Mouse (Mus musculus) midbrain, embryonic 12.5 days (tissue): ENCODE results near the gene Smg9. TPM values are rescaled to one million over a fixed set of nuclear protein-coding genes. Genes with fewer than 3 reads are reported as not detected.
A peak's percentile ranks its signal among the peaks of the same experiment; 100 is the strongest.

ENCODE experiments used
- ATAC-seq: fragments of 200-750 bp; cut with Nextera tagmentation; 2 replicates; pipeline ENCODE4 v1.8.0; 2017; ENCODE audit warnings: low read depth, moderate TSS enrichment, moderate library complexity; ENCODE audit not compliant: low FRiP score
- H3K27ac ChIP-seq: fragments of 300-500 bp; sonication (generic); replicated peaks from 2 replicates; pipeline ENCODE4 v1.5.1; 2016; ENCODE audit warnings: mild to moderate bottlenecking
- H3K27me3 ChIP-seq: fragments of 300-500 bp; sonication (generic); 2 replicates; pipeline ENCODE4 v1.6.1; 2016; ENCODE audit warnings: mild to moderate bottlenecking
- H3K36me3 ChIP-seq: fragments of 300-500 bp; sonication (generic); 2 replicates; pipeline ENCODE4 v1.6.1; 2016
- H3K4me1 ChIP-seq: fragments of 300-500 bp; sonication (generic); 2 replicates; pipeline ENCODE4 v1.6.1; 2016
- H3K4me2 ChIP-seq: fragments of 300-500 bp; sonication (generic); replicated peaks from 2 replicates; pipeline ENCODE4 v1.6.1; 2016; ENCODE audit warnings: mild to moderate bottlenecking, moderate library complexity
- H3K4me3 ChIP-seq: fragments of 300-500 bp; sonication (generic); 2 replicates; pipeline ENCODE4 v1.5.1; 2016; ENCODE audit warnings: mild to moderate bottlenecking
- H3K9ac ChIP-seq: fragments of 300-500 bp; sonication (generic); replicated peaks from 2 replicates; pipeline ENCODE4 v1.6.1; 2016; ENCODE audit warnings: mild to moderate bottlenecking, moderate library complexity
- H3K9me3 ChIP-seq: fragments of 300-500 bp; sonication (generic); 2 replicates; pipeline ENCODE4 v1.6.1; 2016; ENCODE audit warnings: mild to moderate bottlenecking
- WGBS: fragments of 180-500 bp; shearing (Covaris S2); methylation state at CpG from one replicate; pipeline ENCODE4 v1.1.7; 2016; 5-methylcytosine and 5-hydroxymethylcytosine counted together
- polyA plus RNA-seq: library from polyadenylated mRNA; unstranded; fragments of >200 nt; fragmentation: Nextera tagmentation; extraction: Ambion mirVana; gene quantifications from 2 replicates; pipeline ENCODE4 v1.2.1, GENCODE M21; 2016

Smg9 gene
- polyA plus RNA-seq, 1 experiment from 2014 or later: 32.4 TPM

GRCm38 (mm10) chr7:24419579-24419978 is 20.2 kb downstream of the Smg9 start:
- Histone ChIP-seq H3K27ac (peak overlapping the region; percentile 56; the same call in 1 of the 2 replicates), H3K27me3 (no peaks in the 10 kb centered on the region), H3K4me1 (peaks cover 18% of the 10 kb centered on the region), H3K4me2 (no peak overlapping the region; the same call in 1 of the 2 replicates), H3K4me3 (no peak overlapping the region), H3K36me3 (peaks cover 33% of the 10 kb centered on the region; the same call in 1 of the 2 replicates), H3K9me3 (no peaks in the 10 kb centered on the region), H3K9ac (no peak overlapping the region)
- peak; percentile 57 for ATAC-seq
- 39% methylated on average over 8 of the region's 8 CpGs for WGBS

- H3K9ac ChIP-seq: no peak overlapping the region
- no peaks in the 10 kb centered on the region for H3K9me3 ChIP-seq
- peaks cover 25% of the 10 kb centered on the region; the same call in 1 of the 2 replicates for H3K36me3 ChIP-seq
- no peak overlapping the region for H3K4me3 ChIP-seq
- no peak overlapping the region for H3K4me2 ChIP-seq
- 66% methylated on average over 7 of the region's 7 CpGs for WGBS
- H3K27me3 ChIP-seq: no peaks in the 10 kb centered on the region
- peak; percentile 31; the same call in 1 of the 2 replicates for ATAC-seq
- H3K4me1 ChIP-seq: peaks cover 18% of the 10 kb centered on the region
- peak overlapping the region; percentile 11; the same call in 1 of the 2 replicates for H3K27ac ChIP-seq
These were observed 22.2 kb downstream of the Smg9 start for GRCm38 (mm10) chr7:24421648-24422047.

- Histone ChIP-seq H3K27me3 (no peaks in the 10 kb centered on the region), H3K4me3 (no peak overlapping the region), H3K9ac (no peak overlapping the region), H3K36me3 (peaks cover 21% of the 10 kb centered on the region; the same call in 1 of the 2 replicates), H3K9me3 (no peaks in the 10 kb centered on the region), H3K4me2 (no peak overlapping the region), H3K27ac (peak overlapping the region; percentile 11), H3K4me1 (peaks cover 18% of the 10 kb centered on the region)
- WGBS: 69% methylated on average over 8 of the region's 8 CpGs
- ATAC-seq: no peak
These were observed 22.8 kb downstream of the Smg9 start for GRCm38 (mm10) chr7:24422251-24422650.

- 88% methylated on average over 15 of the region's 15 CpGs for WGBS
These were observed 23.8 kb downstream of the Smg9 start for GRCm38 (mm10) chr7:24423107-24423763.

GRCm38 (mm10) chr7:24423956-24424732 is 24.7 kb downstream of the Smg9 start:
- Histone ChIP-seq H3K36me3 (peaks cover 20% of the 10 kb centered on the region; the same call in 1 of the 2 replicates), H3K27me3 (no peaks in the 10 kb centered on the region), H3K4me1 (peaks cover 15% of the 10 kb centered on the region), H3K27ac (no peak overlapping the region), H3K9me3 (no peaks in the 10 kb centered on the region), H3K4me2 (no peak overlapping the region), H3K9ac (no peak overlapping the region; the same call in 1 of the 2 replicates), H3K4me3 (no peak overlapping the region)
- no peak for ATAC-seq
- 87% methylated on average over 12 of the region's 12 CpGs for WGBS

More at GRCm38 (mm10) chr7:24423107-24423763, 23.8 kb downstream of the Smg9 start:
- Histone ChIP-seq H3K36me3 (peaks cover 20% of the 10 kb centered on the region; the same call in 1 of the 2 replicates), H3K4me2 (no peak overlapping the region), H3K27ac (no peak overlapping the region), H3K4me1 (peaks cover 18% of the 10 kb centered on the region), H3K4me3 (no peak overlapping the region), H3K27me3 (no peaks in the 10 kb centered on the region), H3K9me3 (no peaks in the 10 kb centered on the region), H3K9ac (no peak overlapping the region)
- no peak for ATAC-seq

- no peak for ATAC-seq
- H3K36me3 ChIP-seq: peaks cover 10% of the 10 kb centered on the region; the same call in 1 of the 2 replicates
- 85% methylated on average over 9 of the region's 9 CpGs for WGBS
- H3K27me3 ChIP-seq: no peaks in the 10 kb centered on the region
- H3K9me3 ChIP-seq: no peaks in the 10 kb centered on the region
- H3K9ac ChIP-seq: no peak overlapping the region
- H3K27ac ChIP-seq: no peak overlapping the region
- no peak overlapping the region for H3K4me2 ChIP-seq
- H3K4me1 ChIP-seq: peaks cover 4% of the 10 kb centered on the region; the same call in 1 of the 2 replicates
- no peak overlapping the region for H3K4me3 ChIP-seq
These were observed 26.5 kb downstream of the Smg9 start for GRCm38 (mm10) chr7:24425919-24426318.

- Histone ChIP-seq H3K4me2 (no peak overlapping the region), H3K27me3 (0 out of 2 replicates have a peak, but pooled peaks cover under 1% of the 10 kb centered on the region), H3K9ac (no peak overlapping the region), H3K4me1 (peaks cover 2% of the 10 kb centered on the region; the same call in 1 of the 2 replicates), H3K4me3 (no peak overlapping the region), H3K36me3 (0 out of 2 replicates have a peak, but pooled peaks cover 3% of the 10 kb centered on the region), H3K27ac (no peak overlapping the region), H3K9me3 (no peaks in the 10 kb centered on the region)
- ATAC-seq: no peak
- WGBS: 92% methylated on average over 8 of the region's 8 CpGs
These were observed 27.7 kb downstream of the Smg9 start for GRCm38 (mm10) chr7:24427168-24427567.

- WGBS: 82% methylated on average over 5 of the region's 5 CpGs
- no peaks in the 10 kb centered on the region for H3K4me1 ChIP-seq
- peaks cover 10% of the 10 kb centered on the region; the same call in 1 of the 2 replicates for H3K27me3 ChIP-seq
- no peak overlapping the region for H3K4me2 ChIP-seq
- H3K9ac ChIP-seq: no peak overlapping the region
- peaks cover 7% of the 10 kb centered on the region for H3K9me3 ChIP-seq
- no peaks in the 10 kb centered on the region for H3K36me3 ChIP-seq
- ATAC-seq: no peak
- H3K27ac ChIP-seq: no peak overlapping the region
- H3K4me3 ChIP-seq: no peak overlapping the region
These were observed 29.3 kb downstream of the Smg9 start for GRCm38 (mm10) chr7:24428725-24429124.

GRCm38 (mm10) chr7:24429413-24430112 is 30.1 kb downstream of the Smg9 start:
- 80% methylated on average over 16 of the region's 16 CpGs for WGBS
- no peak overlapping the region for H3K27ac ChIP-seq

GRCm38 (mm10) chr7:24430551-24431345 is 31.3 kb downstream of the Smg9 start:
- Histone ChIP-seq H3K9me3 (peaks cover 7% of the 10 kb centered on the region), H3K27me3 (peaks cover 10% of the 10 kb centered on the region; the same call in 1 of the 2 replicates), H3K36me3 (no peaks in the 10 kb centered on the region), H3K4me3 (no peak overlapping the region), H3K4me2 (no peak overlapping the region), H3K9ac (no peak overlapping the region), H3K27ac (no peak overlapping the region), H3K4me1 (no peaks in the 10 kb centered on the region)
- 94% methylated on average over 15 of the region's 15 CpGs for WGBS
- no peak for ATAC-seq

More at GRCm38 (mm10) chr7:24429413-24430112, 30.1 kb downstream of the Smg9 start:
- Histone ChIP-seq H3K36me3 (no peaks in the 10 kb centered on the region), H3K9me3 (peaks cover 7% of the 10 kb centered on the region), H3K27me3 (peaks cover 10% of the 10 kb centered on the region; the same call in 1 of the 2 replicates), H3K9ac (no peak overlapping the region), H3K4me3 (no peak overlapping the region), H3K4me2 (no peak overlapping the region), H3K4me1 (no peaks in the 10 kb centered on the region)
- ATAC-seq: no peak

GRCm38 (mm10) chr7:24431713-24432112 is 32.3 kb downstream of the Smg9 start:
- H3K4me2 ChIP-seq: no peak overlapping the region
- H3K27ac ChIP-seq: no peak overlapping the region
- no peaks in the 10 kb centered on the region for H3K36me3 ChIP-seq
- peaks cover 10% of the 10 kb centered on the region; the same call in 1 of the 2 replicates for H3K27me3 ChIP-seq
- no peaks in the 10 kb centered on the region for H3K4me1 ChIP-seq
- no peak overlapping the region for H3K9ac ChIP-seq
- WGBS: 78% methylated on average over 11 of the region's 11 CpGs
- no peak for ATAC-seq
- peaks cover 7% of the 10 kb centered on the region for H3K9me3 ChIP-seq
- no peak overlapping the region for H3K4me3 ChIP-seq
